Mouse (Mus musculus): Measurements from ENCODE around the gene Map3k20.

The Map3k20 gene

DNA sequence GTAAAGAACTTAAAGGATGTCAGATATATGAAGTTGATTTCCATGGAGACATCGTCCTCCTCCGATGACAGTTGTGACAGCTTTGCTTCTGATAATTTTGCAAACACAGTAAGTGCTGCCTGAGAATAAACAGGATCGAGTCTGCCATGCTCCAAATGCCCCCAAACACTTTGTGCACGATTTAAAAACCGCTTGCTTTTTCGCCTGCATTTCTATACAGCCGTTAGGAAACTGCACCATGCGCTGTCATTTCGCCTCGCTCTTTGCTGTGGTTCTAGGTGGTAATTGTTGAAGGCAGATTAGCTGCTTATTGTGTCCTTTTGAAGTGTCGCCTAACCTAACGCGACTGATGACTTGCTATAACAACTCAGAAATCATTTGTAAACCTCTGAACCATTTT is 193.5 kb downstream of the Map3k20 start:
- no peak for DNase-seq (ENCODE audit: low spot score in 2 of 2)

- DNase-seq (ENCODE audit: low spot score in 2 of 2), result no peak
Measured at GRCm38 (mm10) chr2:72479818-72480217, 194.4 kb downstream of the Map3k20 start.

DNA sequence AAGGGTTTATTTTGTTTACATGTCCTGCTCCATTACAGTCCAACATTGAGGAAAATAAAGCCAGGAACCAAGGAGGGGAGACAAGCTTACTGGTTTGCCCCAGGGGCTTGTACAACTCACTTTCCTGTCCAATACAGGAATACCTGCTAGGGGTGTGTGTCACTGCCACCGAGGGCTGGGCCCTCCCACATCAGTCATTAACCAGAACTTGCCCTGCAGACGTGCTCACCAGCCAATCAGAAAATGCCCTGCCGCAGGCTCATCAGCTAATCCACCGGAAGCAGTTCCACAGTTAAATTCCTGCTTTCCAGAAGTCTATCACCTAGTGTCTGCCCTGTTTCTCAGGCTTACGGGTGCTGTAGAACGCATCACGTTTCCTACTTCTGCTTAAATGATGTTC is 206.2 kb downstream of the Map3k20 start:
- no peak for DNase-seq (ENCODE audit: low spot score in 2 of 2)
